Mouse (Mus musculus) neural tube, embryonic 14.5 days (tissue): ENCODE measurements around the gene Wdr72. TPM values are rescaled to one million over a fixed set of nuclear protein-coding genes. Genes with fewer than 3 reads are reported as not detected.

Experiments used
- ATAC-seq: fragments of 200-750 bp; cut with Nextera tagmentation; 2 replicates; pipeline ENCODE4 v1.8.0; 2017; ENCODE audit warnings: low read depth, mild to moderate bottlenecking, moderate TSS enrichment, moderate library complexity
- H3K27ac ChIP-seq: fragments of 300-500 bp; sonication (generic); 2 replicates; pipeline ENCODE4 v1.5.1; 2014; ENCODE audit warnings: low read depth, mild to moderate bottlenecking, control low read depth, low read length, moderate library complexity, mixed read lengths
- H3K27me3 ChIP-seq: fragments of 300-500 bp; sonication (generic); 2 replicates; pipeline ENCODE4 v1.6.1; 2014; ENCODE audit warnings: low read length; ENCODE audit not compliant: control insufficient read depth, insufficient read depth
- H3K36me3 ChIP-seq: fragments of 300-500 bp; sonication (generic); 2 replicates; pipeline ENCODE4 v1.6.1; 2014; ENCODE audit warnings: low read length, mixed read lengths; ENCODE audit not compliant: control insufficient read depth, insufficient read depth
- H3K4me1 ChIP-seq: fragments of 300-500 bp; sonication (generic); 2 replicates; pipeline ENCODE4 v1.6.1; 2014; ENCODE audit warnings: low read length; ENCODE audit not compliant: control insufficient read depth, insufficient read depth
- H3K4me2 ChIP-seq: fragments of 300-500 bp; sonication (generic); 2 replicates; pipeline ENCODE4 v1.6.1; 2014; ENCODE audit warnings: mild to moderate bottlenecking, low read depth, low read length, control low read depth
- H3K4me3 ChIP-seq: fragments of 300-500 bp; sonication (generic); 2 replicates; pipeline ENCODE4 v1.5.1; 2014; ENCODE audit warnings: low read depth, low read length, control low read depth, mixed read lengths
- H3K9ac ChIP-seq: fragments of 300-500 bp; sonication (generic); replicated peaks from 2 replicates; pipeline ENCODE4 v1.6.1; 2014; ENCODE audit warnings: low read depth, mild to moderate bottlenecking, control low read depth, low read length, mixed read lengths
- H3K9me3 ChIP-seq: fragments of 300-500 bp; sonication (generic); 2 replicates; pipeline ENCODE4 v1.6.1; 2016; ENCODE audit warnings: low read length; ENCODE audit not compliant: control insufficient read depth
- WGBS: fragments of 180-500 bp; shearing (Covaris S2); extraction: QIAGEN DNeasy Blood & Tissue Kit; methylation state at CpG from one replicate; pipeline ENCODE4 v1.1.7; 2014; 5-methylcytosine and 5-hydroxymethylcytosine counted together
- polyA plus RNA-seq: library from polyadenylated mRNA; unstranded; fragments of >200 nt; fragmentation: Nextera tagmentation; extraction: Ambion mirVana; gene quantifications from 2 replicates; pipeline ENCODE4 v1.2.1, GENCODE M21; 2014

Gene Wdr72
- polyA plus RNA-seq, 1 experiment from 2014 or later: 0.24 TPM

DNA sequence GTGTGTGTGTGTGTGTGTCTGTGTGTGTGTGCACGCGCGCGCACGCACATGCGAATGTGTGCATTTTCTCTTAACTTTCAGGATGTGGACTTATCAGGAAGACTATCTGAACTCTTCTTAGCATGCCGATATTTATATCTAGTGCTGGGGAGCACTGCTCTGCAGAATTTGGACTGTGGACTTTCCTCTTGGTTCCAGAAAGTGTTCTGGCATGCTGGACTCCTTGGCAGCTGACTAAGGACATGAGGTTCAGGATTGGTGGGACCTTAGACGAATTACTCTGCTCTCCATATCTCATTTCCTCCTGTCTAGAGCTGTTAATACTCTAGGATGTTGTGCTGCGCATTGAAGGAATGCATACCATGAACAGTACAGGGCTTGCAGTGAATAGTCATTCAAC lies 2.4 kb downstream of the Wdr72 start:
- no peak for ATAC-seq
- H3K4me2 ChIP-seq: no peak overlapping the region
- no peaks in the 10 kb centered on the region for H3K36me3 ChIP-seq
- no peaks in the 10 kb centered on the region for H3K27me3 ChIP-seq
- no peaks in the 10 kb centered on the region for H3K4me1 ChIP-seq
- H3K9ac ChIP-seq: no peak overlapping the region
- WGBS: 95% methylated on average over 9 of the region's 9 CpGs
- no peaks in the 10 kb centered on the region for H3K9me3 ChIP-seq
- no peak overlapping the region for H3K4me3 ChIP-seq
- no peak overlapping the region for H3K27ac ChIP-seq

GRCm38 (mm10) chr9:74126222-74126621 lies 16.1 kb downstream of the Wdr72 start:
- Histone ChIP-seq H3K9me3 (no peaks in the 10 kb centered on the region), H3K27me3 (no peaks in the 10 kb centered on the region), H3K27ac (no peak overlapping the region), H3K4me1 (no peaks in the 10 kb centered on the region), H3K4me3 (no peak overlapping the region), H3K9ac (no peak overlapping the region), H3K4me2 (no peak overlapping the region), H3K36me3 (no peaks in the 10 kb centered on the region)
- 74% methylated on average over 5 of the region's 5 CpGs for WGBS
- no peak for ATAC-seq

DNA sequence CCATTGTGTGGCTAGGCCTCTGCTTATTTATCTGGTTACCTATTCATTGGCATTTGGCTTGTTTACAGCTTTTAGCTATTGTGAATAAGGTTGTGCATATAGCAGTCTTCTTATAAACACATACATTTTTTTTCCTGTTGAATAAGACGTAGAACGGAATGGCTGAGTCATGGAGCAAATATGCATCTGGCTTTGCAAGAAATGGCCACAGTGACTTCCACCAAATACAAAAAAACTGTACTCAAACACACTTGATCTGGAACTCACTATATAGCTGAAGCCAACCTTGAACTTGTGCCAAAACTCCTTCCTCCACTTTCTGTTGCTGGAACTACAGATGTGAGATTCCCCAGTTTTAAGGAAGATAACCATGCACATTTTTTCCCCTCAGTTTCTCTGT lies 23.9 kb downstream of the Wdr72 start:
- H3K4me1 ChIP-seq: no peaks in the 10 kb centered on the region
- no peaks in the 10 kb centered on the region for H3K36me3 ChIP-seq
- no peak overlapping the region for H3K27ac ChIP-seq
- H3K4me2 ChIP-seq: no peak overlapping the region
- ATAC-seq: no peak
- no peak overlapping the region for H3K4me3 ChIP-seq
- 82% methylated on average over 2 of the region's 2 CpGs for WGBS
- no peaks in the 10 kb centered on the region for H3K27me3 ChIP-seq
- H3K9ac ChIP-seq: no peak overlapping the region
- no peaks in the 10 kb centered on the region for H3K9me3 ChIP-seq

DNA sequence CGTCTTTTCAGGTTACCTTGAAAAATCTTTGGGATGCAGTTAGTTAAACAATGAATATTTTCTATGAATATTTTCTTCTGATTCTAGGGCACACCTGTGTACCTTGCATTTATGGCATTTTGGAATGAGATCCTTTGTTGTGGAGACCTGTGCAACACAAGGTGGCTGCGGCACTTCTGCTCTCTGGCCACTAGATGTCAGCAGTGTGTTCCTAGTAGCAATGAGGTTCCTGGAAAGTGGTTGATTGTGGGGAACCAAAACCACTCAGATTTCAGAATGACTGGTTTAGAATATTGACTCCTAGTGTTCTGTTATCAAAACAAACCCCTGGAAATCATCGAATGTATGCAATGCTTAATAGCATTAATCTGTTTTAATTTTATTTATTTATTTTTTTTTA lies 31.7 kb downstream of the Wdr72 start:
- Histone ChIP-seq H3K4me1 (no peaks in the 10 kb centered on the region), H3K27ac (no peak overlapping the region), H3K4me2 (no peak overlapping the region), H3K4me3 (no peak overlapping the region), H3K36me3 (no peaks in the 10 kb centered on the region), H3K9me3 (no peaks in the 10 kb centered on the region), H3K27me3 (peaks cover 4% of the 10 kb centered on the region; the same call in 1 of the 2 replicates), H3K9ac (no peak overlapping the region)
- ATAC-seq: peak; percentile 68; the same call in 1 of the 2 replicates
- WGBS: 5% methylated on average over 3 of the region's 3 CpGs

DNA sequence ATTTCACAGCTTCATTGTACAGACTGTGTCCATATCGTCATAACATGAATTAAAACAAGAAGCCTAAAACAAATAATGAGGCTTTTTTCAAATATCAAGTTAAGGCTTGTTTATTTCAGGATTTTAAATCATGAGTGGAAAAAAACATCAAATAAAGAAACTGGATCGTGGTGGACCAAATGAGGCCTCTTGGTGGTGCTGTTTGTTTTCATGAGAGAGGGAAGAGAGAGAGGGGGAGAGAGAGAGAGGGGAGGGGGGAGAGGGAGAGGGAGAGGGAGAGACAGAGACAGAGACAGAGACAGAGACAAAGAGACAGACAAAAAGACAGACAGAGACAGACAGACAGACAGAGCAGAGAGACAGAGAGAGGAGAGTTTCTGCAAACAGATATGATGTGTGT lies 32.5 kb downstream of the Wdr72 start:
- WGBS: 61% methylated on average over 2 of the region's 2 CpGs

GRCm38 (mm10) chr9:74145203-74145602 lies 35.0 kb downstream of the Wdr72 start:
- H3K4me2 ChIP-seq: no peak overlapping the region
- no peak for ATAC-seq
- peaks cover 4% of the 10 kb centered on the region; the same call in 1 of the 2 replicates for H3K27me3 ChIP-seq
- no peak overlapping the region for H3K9ac ChIP-seq
- H3K36me3 ChIP-seq: no peaks in the 10 kb centered on the region
- WGBS: 96% methylated on average over 4 of the region's 4 CpGs
- no peak overlapping the region for H3K4me3 ChIP-seq
- H3K27ac ChIP-seq: no peak overlapping the region
- H3K4me1 ChIP-seq: no peaks in the 10 kb centered on the region
- no peaks in the 10 kb centered on the region for H3K9me3 ChIP-seq

More for the DNA sequence above, 32.5 kb downstream of the Wdr72 start:
- H3K27ac ChIP-seq: no peak overlapping the region
- no peaks in the 10 kb centered on the region for H3K9me3 ChIP-seq
- peaks cover 4% of the 10 kb centered on the region; the same call in 1 of the 2 replicates for H3K27me3 ChIP-seq
- H3K4me2 ChIP-seq: no peak overlapping the region
- no peaks in the 10 kb centered on the region for H3K4me1 ChIP-seq
- no peak for ATAC-seq
- H3K4me3 ChIP-seq: no peak overlapping the region
- no peaks in the 10 kb centered on the region for H3K36me3 ChIP-seq
- H3K9ac ChIP-seq: no peak overlapping the region

- 23% methylated on average over 8 of the region's 8 CpGs for WGBS
- no peak overlapping the region for H3K27ac ChIP-seq
- no peak overlapping the region for H3K4me2 ChIP-seq
- H3K4me1 ChIP-seq: no peaks in the 10 kb centered on the region
- ATAC-seq: no peak
- no peaks in the 10 kb centered on the region for H3K36me3 ChIP-seq
- no peak overlapping the region for H3K4me3 ChIP-seq
- no peak overlapping the region for H3K9ac ChIP-seq
- no peaks in the 10 kb centered on the region for H3K9me3 ChIP-seq
- peaks cover 6% of the 10 kb centered on the region for H3K27me3 ChIP-seq
Measured at GRCm38 (mm10) chr9:74148306-74148705, 38.1 kb downstream of the Wdr72 start.

DNA sequence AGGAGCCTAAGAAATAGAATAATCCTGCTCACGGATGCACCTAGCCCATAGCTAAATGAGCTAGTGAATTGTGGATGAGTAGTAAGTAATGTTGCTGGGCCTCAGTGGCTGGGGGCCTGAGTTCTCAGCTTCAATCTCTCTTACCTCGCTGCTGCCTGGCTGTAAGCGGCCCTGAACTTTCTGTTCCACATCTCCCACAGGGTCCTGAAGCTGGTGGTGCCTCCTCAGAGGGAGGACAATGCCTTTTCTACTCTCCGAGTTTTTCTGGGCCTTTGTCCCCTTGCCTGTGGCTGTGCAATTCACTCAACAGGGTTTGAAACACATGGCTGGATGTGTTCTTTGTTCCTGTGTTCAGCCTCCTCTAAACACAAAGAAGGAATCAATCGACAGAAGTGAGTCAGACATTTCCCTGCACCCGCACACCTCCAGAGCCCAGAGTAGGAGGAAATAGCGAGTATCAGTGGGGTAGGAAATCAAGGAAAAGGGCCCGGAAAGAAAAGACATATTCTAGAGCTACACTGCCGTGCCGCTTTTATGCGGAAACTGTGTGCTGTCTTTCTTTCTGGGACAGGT lies 50.3 kb downstream of the Wdr72 start:
- Histone ChIP-seq H3K27me3 (no peaks in the 10 kb centered on the region), H3K9ac (no peak overlapping the region), H3K4me2 (no peak overlapping the region), H3K27ac (no peak overlapping the region), H3K9me3 (no peaks in the 10 kb centered on the region), H3K4me3 (no peak overlapping the region), H3K4me1 (no peaks in the 10 kb centered on the region), H3K36me3 (no peaks in the 10 kb centered on the region)
- whole genome bisulfite sequencing: 66% methylated on average over 11 of the region's 11 CpGs
- ATAC-seq: no peak

DNA sequence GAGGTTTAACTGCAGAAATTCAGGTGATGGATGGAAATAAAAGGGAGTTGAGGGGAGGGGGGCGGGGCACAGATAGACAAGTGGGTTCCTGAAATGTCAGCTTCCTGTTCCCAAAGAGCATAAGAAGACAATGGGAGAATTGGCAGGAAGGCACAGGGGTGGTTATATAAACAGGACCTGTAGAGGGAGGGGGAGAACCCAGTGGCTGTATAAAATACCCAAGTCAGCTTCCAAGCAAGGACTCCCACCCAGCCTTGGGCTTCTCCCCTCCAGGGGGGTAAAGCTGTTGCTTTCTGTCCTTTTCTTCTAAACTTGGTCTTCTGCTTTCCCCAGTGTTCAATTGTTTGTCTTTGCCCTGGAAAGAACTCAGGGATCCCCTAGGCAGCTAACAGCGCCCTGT lies 55.5 kb downstream of the Wdr72 start:
- Histone ChIP-seq H3K27ac (no peak overlapping the region), H3K4me3 (no peak overlapping the region), H3K4me1 (no peaks in the 10 kb centered on the region), H3K9ac (no peak overlapping the region), H3K9me3 (no peaks in the 10 kb centered on the region), H3K36me3 (no peaks in the 10 kb centered on the region), H3K27me3 (no peaks in the 10 kb centered on the region), H3K4me2 (no peak overlapping the region)
- 95% methylated on average over 2 of the region's 2 CpGs for WGBS
- no peak for ATAC-seq
